In the genomic region with DNA sequence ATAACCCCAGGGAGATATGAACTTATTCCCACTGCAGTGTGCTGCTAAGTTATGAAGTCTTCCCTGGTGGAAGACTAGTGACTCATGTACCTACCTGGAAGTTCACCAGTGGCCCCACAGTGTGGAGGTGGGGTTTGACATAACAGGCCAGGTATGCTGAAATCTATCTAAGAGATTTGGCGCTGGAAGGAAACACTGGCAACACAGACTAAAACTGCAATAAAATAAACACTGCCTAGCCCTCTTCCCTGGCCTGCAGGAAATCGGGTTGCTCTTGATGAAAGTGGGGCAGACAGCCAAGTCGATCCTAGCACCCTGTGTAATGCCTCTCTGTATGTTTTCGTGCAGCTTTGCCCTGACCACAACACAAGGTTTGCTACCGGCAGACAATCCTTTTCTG, we compare ENCODE assay signal across 13 mouse cellular contexts.
A peak's percentile ranks its signal among the peaks of the same experiment; 100 is the strongest.
DNase-seq lines count a peak whose midpoint lies in the region; ATAC-seq and TF ChIP-seq lines count a peak whose summit lies in the region.
"Had no signal": no experiment of that assay in that cellular context is flagged by ENCODE, and none has a peak within 500 bp of the region (broad histone marks: within the 10 kb centered on the region; RNA-seq: fewer than 3 reads in every experiment).

No protein-coding gene starts in this region.

- no peak for DNase-seq in left cerebral cortex, adult 2 months (ENCODE audit: extremely low spot score in 1 of 2, low spot score in 2 of 2)
- no peak for DNase-seq in left cerebral cortex, adult 18-20 months (ENCODE audit: low spot score in 2 of 2)
- DNase-seq in fat pad, adult 2 months (ENCODE audit: extremely low read depth, low read depth, low spot score): peak; percentile 100
- no peak for DNase-seq in thymus, postnatal 14 days
- DNase-seq: cerebellum, postnatal 10 days; heart, adult 18-20 months; kidney, adult 18-20 months had no signal

- H3K27ac ChIP-seq in left cerebral cortex, adult 2 months: peak overlapping the region; percentile 47; the same call in 1 of the 2 replicates
- peak overlapping the region; percentile 56 for H3K27ac ChIP-seq in hindbrain, embryonic 15.5 days (replicated peaks)
- H3K27ac ChIP-seq in neural tube, embryonic 14.5 days (ENCODE audit: low read depth, low read length): peak overlapping the region; percentile 70
- H3K27ac ChIP-seq: liver, embryonic 12.5 days had no signal

- no peak overlapping the region for H3K4me2 ChIP-seq in hindbrain, embryonic 15.5 days
- no peak overlapping the region for H3K4me2 ChIP-seq in neural tube, embryonic 14.5 days (ENCODE audit: low read depth, low read length)
- H3K4me2 ChIP-seq: liver, embryonic 12.5 days had no signal

- no peak for TF ChIP-seq CTCF in left cerebral cortex, adult 2 months (IDR thresholded peaks at IDR 0.05)

- no peaks in the 10 kb centered on the region for H3K27me3 ChIP-seq in hindbrain, embryonic 15.5 days
- no peaks in the 10 kb centered on the region for H3K27me3 ChIP-seq in neural tube, embryonic 14.5 days (ENCODE audit: control insufficient read depth, insufficient read depth, low read length)
- H3K27me3 ChIP-seq: liver, embryonic 12.5 days; megakaryocyte, embryonic 14.5 days had no signal

- H3K9me3 ChIP-seq in hindbrain, embryonic 15.5 days: no peaks in the 10 kb centered on the region
- H3K9me3 ChIP-seq in neural tube, embryonic 14.5 days (ENCODE audit: control insufficient read depth, low read length): no peaks in the 10 kb centered on the region
- H3K9me3 ChIP-seq: liver, embryonic 12.5 days had no signal

- intact Hi-C loops in left cerebral cortex, adult 2 months (cut with DNase I): no loop called here

- WGBS in hindbrain, embryonic 15.5 days: 72% methylated on average over 5 of the region's 5 CpGs
- WGBS in neural tube, embryonic 14.5 days: 61% methylated on average over 5 of the region's 5 CpGs

- H3K4me3 ChIP-seq in left cerebral cortex, adult 2 months: no peak overlapping the region
- H3K4me3 ChIP-seq in hindbrain, embryonic 15.5 days: no peak overlapping the region
- H3K4me3 ChIP-seq in neural tube, embryonic 14.5 days (ENCODE audit: low read depth, low read length): no peak overlapping the region
- H3K4me3 ChIP-seq: liver, embryonic 12.5 days; megakaryocyte, embryonic 14.5 days had no signal

- H3K4me1 ChIP-seq in hindbrain, embryonic 15.5 days (replicated peaks): no peaks in the 10 kb centered on the region; the same call in none of the 2 replicates
- peaks cover 9% of the 10 kb centered on the region for H3K4me1 ChIP-seq in neural tube, embryonic 14.5 days (ENCODE audit: control insufficient read depth, insufficient read depth, low read length)
- H3K4me1 ChIP-seq: liver, embryonic 12.5 days; megakaryocyte, embryonic 14.5 days had no signal

- ATAC-seq in hindbrain, embryonic 15.5 days (ENCODE audit: low FRiP score, low read depth): no peak
- no peak for ATAC-seq in neural tube, embryonic 14.5 days (ENCODE audit: low read depth)
- no peak for ATAC-seq in erythroblast, adult 5-6 weeks (replicated peaks; ENCODE audit: low FRiP score, poor library complexity, severe bottlenecking)
- ATAC-seq: CD4-positive, CD25-positive, alpha-beta regulatory T cell, adult 4 months; liver, embryonic 12.5 days had no signal

- H3K36me3 ChIP-seq in hindbrain, embryonic 15.5 days: no peaks in the 10 kb centered on the region
- H3K36me3 ChIP-seq in neural tube, embryonic 14.5 days (ENCODE audit: control insufficient read depth, insufficient read depth, low read length): no peaks in the 10 kb centered on the region
- H3K36me3 ChIP-seq: liver, embryonic 12.5 days had no signal

- H3K9ac ChIP-seq in hindbrain, embryonic 15.5 days: no peak overlapping the region
- H3K9ac ChIP-seq in neural tube, embryonic 14.5 days (replicated peaks; ENCODE audit: low read depth, low read length): no peak overlapping the region
- H3K9ac ChIP-seq: liver, embryonic 12.5 days had no signal
